8 mouse cellular contexts compared by ENCODE assay signal in the genomic region with DNA sequence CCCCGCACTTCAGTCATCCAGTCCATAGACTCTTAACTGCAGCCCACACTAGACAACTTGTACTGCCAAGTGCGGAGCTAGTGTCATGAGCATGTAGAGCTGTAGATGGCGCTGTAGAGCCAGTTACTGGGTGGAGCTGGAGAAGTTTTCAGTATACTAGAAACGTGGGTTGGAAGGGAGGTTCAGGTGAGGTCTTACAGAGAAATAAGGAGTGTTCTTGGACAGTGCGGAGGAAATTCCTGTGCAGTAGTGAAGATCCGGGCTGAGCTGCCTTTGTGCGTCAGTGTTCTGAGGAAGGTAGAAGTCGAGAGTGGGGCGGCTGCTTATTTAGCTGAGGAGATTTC. TPM values are rescaled to one million over a fixed set of nuclear protein-coding genes. Genes with fewer than 3 reads are reported as not detected.
A peak's percentile ranks its signal among the peaks of the same experiment; 100 is the strongest.
DNase-seq lines count a peak whose midpoint lies in the region; ATAC-seq and TF ChIP-seq lines count a peak whose summit lies in the region.

No protein-coding gene starts in this region.

- H3K4me1 ChIP-seq in heart, embryonic 11.5 days (ENCODE audit: control insufficient read depth, insufficient read depth, low read length) = peaks cover 12% of the 10 kb centered on the region
- H3K4me1 ChIP-seq in limb, embryonic 14.5 days (ENCODE audit: control insufficient read depth, insufficient read depth, low read length) = no peaks in the 10 kb centered on the region

- peak; percentile 31 to 61 for DNase-seq in heart, adult 18-20 months
- peak; percentile 91 for DNase-seq in ES-CJ7 (ENCODE audit: low read depth, low spot score)
- DNase-seq in c-Kit-negative CD71-positive TER-119-positive erythroid progenitor cells, embryonic 14.5 days (ENCODE audit: low read depth, low spot score) = peak; percentile 9
- DNase-seq in heart, postnatal 10 days = peak; percentile 46 to 72
- peak; percentile 61 for DNase-seq in limb, embryonic 14.5 days (ENCODE audit: low spot score)
- peak; percentile 67 for DNase-seq in ovary, postnatal 14 days (ENCODE audit: low spot score)
- peak; percentile 31 to 77 for DNase-seq in urinary bladder, postnatal 4 days (ENCODE audit: low spot score in 2 of 2)

- H3K9me3 ChIP-seq in heart, embryonic 11.5 days (replicated peaks; ENCODE audit: control insufficient read depth, low read length) = no peaks in the 10 kb centered on the region
- no peaks in the 10 kb centered on the region for H3K9me3 ChIP-seq in limb, embryonic 14.5 days (ENCODE audit: control insufficient read depth, low read length)

- H3K4me2 ChIP-seq in heart, embryonic 11.5 days = no peak overlapping the region
- H3K4me2 ChIP-seq in limb, embryonic 14.5 days (replicated peaks; ENCODE audit: low read depth, low read length, severe bottlenecking) = no peak overlapping the region

- H3K27me3 ChIP-seq in heart, embryonic 11.5 days (ENCODE audit: control insufficient read depth, insufficient read depth, low read length) = no peaks in the 10 kb centered on the region
- peaks cover 10% of the 10 kb centered on the region; the same call in 1 of the 2 replicates for H3K27me3 ChIP-seq in limb, embryonic 14.5 days (ENCODE audit: control insufficient read depth, insufficient read depth, low read length)

- no peak overlapping the region for H3K4me3 ChIP-seq in heart, embryonic 11.5 days (ENCODE audit: low read depth, low read length)
- no peak overlapping the region for H3K4me3 ChIP-seq in limb, embryonic 14.5 days (replicated peaks; ENCODE audit: low read length)

- no peaks in the 10 kb centered on the region for H3K36me3 ChIP-seq in heart, embryonic 11.5 days (ENCODE audit: control insufficient read depth, insufficient read depth, low read length)
- H3K36me3 ChIP-seq in limb, embryonic 14.5 days (ENCODE audit: control insufficient read depth, insufficient read depth, low read length) = no peaks in the 10 kb centered on the region

- intact Hi-C loops in heart, postnatal 10 days (cut with DNase I) = no loop called here

- no peak overlapping the region for H3K27ac ChIP-seq in heart, embryonic 11.5 days (ENCODE audit: low read depth, low read length)
- no peak overlapping the region for H3K27ac ChIP-seq in limb, embryonic 14.5 days (replicated peaks; ENCODE audit: low read depth, low read length)

- no peak overlapping the region for H3K9ac ChIP-seq in heart, embryonic 11.5 days (ENCODE audit: low read depth, low read length)
- no peak overlapping the region for H3K9ac ChIP-seq in limb, embryonic 14.5 days (ENCODE audit: low read depth, low read length, severe bottlenecking)

- TF ChIP-seq POLR2A in limb, embryonic 14.5 days (IDR thresholded peaks at IDR 0.05; ENCODE audit: borderline replicate concordance, extremely low read depth, insufficient read depth, insufficient read length) = no peak

- ATAC-seq in heart, embryonic 11.5 days (replicated peaks; ENCODE audit: insufficient number of reproducible peaks, low FRiP score, low TSS enrichment) = no peak
- no peak for ATAC-seq in limb, embryonic 14.5 days (ENCODE audit: low FRiP score, low read depth)

- WGBS in heart, embryonic 11.5 days (ENCODE audit: insufficient replicate concordance) = 47% methylated on average over 9 of the region's 9 CpGs
- WGBS in limb, embryonic 14.5 days = 44% methylated on average over 9 of the region's 9 CpGs

RNA-seq across cellular contexts. Expression of gene Vstm5, which starts 2.7 kb away (rescaled TPM):
- under 1 TPM; 0.23 to 0.35 TPM for total RNA-seq in heart, adult 18-20 months (2021)
- 3.7 and 5.3 TPM in 2 replicates for polyA plus RNA-seq in heart, embryonic 11.5 days (2014; fragmentation: Nextera tagmentation; extraction: Ambion mirVana)
- total RNA-seq in heart, postnatal 10 days (2021) = 1 to 10 TPM; 1.0 to 1.2 TPM
- 6.2 and 7.0 TPM in 2 replicates for polyA plus RNA-seq in limb, embryonic 14.5 days (2012; rRNA removed)
- 6.6 and 6.9 TPM in 2 replicates for polyA plus RNA-seq in limb, embryonic 14.5 days (2014; fragmentation: Nextera tagmentation; extraction: Ambion mirVana)

RNA-seq across cellular contexts. Expression of gene Med17, which starts 38.2 kb away (rescaled TPM):
- total RNA-seq in heart, adult 18-20 months (2021) = 10 to 100 TPM; 13.1 to 17.7 TPM
- 23.2 and 26.8 TPM in 2 replicates for polyA plus RNA-seq in heart, embryonic 11.5 days (2014; fragmentation: Nextera tagmentation; extraction: Ambion mirVana)
- total RNA-seq in heart, postnatal 10 days (2021) = 10 to 100 TPM; 17.1 to 20.4 TPM
- polyA plus RNA-seq in limb, embryonic 14.5 days (2012; rRNA removed) = 46.4 and 55.8 TPM in 2 replicates
- 33.6 and 40.2 TPM in 2 replicates for polyA plus RNA-seq in limb, embryonic 14.5 days (2014; fragmentation: Nextera tagmentation; extraction: Ambion mirVana)

Comparison
In these comparisons a context has a peak if more than half of its experiments do, and no peak if none do; other contexts are left out.
1. DNase-seq: peak in every context shown above with its lines; median percentile 91 in ES-CJ7; 67 in ovary, postnatal 14 days; 61 in limb, embryonic 14.5 days; 59 in heart, postnatal 10 days; 54 in urinary bladder, postnatal 4 days; 46 in heart, adult 18-20 months; 9 in c-Kit-negative CD71-positive TER-119-positive erythroid progenitor cells, embryonic 14.5 days.